Mouse (Mus musculus) hindbrain, embryonic 11.5 days (tissue): ENCODE data around the gene Camkmt. TPM values are rescaled to one million over a fixed set of nuclear protein-coding genes. Genes with fewer than 3 reads are reported as not detected.

Experiments
- ATAC-seq: fragments of 200-750 bp; cut with Nextera tagmentation; 2 replicates; pipeline ENCODE4 v1.8.0; 2017; ENCODE audit warnings: mild to moderate bottlenecking, moderate TSS enrichment, moderate library complexity; ENCODE audit not compliant: low FRiP score
- DNase-seq: peaks from one replicate; pipeline ENCODE4 v3.0.0-alpha.2; 2015; ENCODE audit warnings: low spot score
- H3K27ac ChIP-seq: fragments of 300-500 bp; sonication (generic); 2 replicates; pipeline ENCODE4 v1.5.1; 2014; ENCODE audit warnings: mild to moderate bottlenecking, low read depth, low read length
- H3K27me3 ChIP-seq: fragments of 300-500 bp; sonication (generic); 2 replicates; pipeline ENCODE4 v1.6.1; 2014; ENCODE audit warnings: mild to moderate bottlenecking, low read length, moderate library complexity, mixed read lengths; ENCODE audit not compliant: control insufficient read depth, insufficient read depth
- H3K36me3 ChIP-seq: fragments of 300-500 bp; sonication (generic); 2 replicates; pipeline ENCODE4 v1.6.1; 2014; ENCODE audit warnings: mild to moderate bottlenecking, low read length, moderate library complexity, mixed read lengths; ENCODE audit not compliant: control insufficient read depth, insufficient read depth
- H3K4me1 ChIP-seq: fragments of 300-500 bp; sonication (generic); replicated peaks from 2 replicates; pipeline ENCODE4 v1.6.1; 2014; ENCODE audit warnings: low read length, mixed read lengths; ENCODE audit not compliant: control insufficient read depth, insufficient read depth
- H3K4me2 ChIP-seq: fragments of 300-500 bp; sonication (generic); replicated peaks from 2 replicates; pipeline ENCODE4 v1.6.1; 2014; ENCODE audit warnings: mild to moderate bottlenecking, low read depth, low read length
- H3K4me3 ChIP-seq: fragments of 300-500 bp; sonication (generic); 2 replicates; pipeline ENCODE4 v1.5.1; 2014; ENCODE audit warnings: low read depth, low read length
- H3K9ac ChIP-seq: fragments of 300-500 bp; sonication (generic); 2 replicates; pipeline ENCODE4 v1.6.1; 2014; ENCODE audit warnings: low read depth, low read length
- H3K9me3 ChIP-seq: fragments of 300-500 bp; sonication (generic); 2 replicates; pipeline ENCODE4 v1.6.1; 2016; ENCODE audit warnings: low read length; ENCODE audit not compliant: control insufficient read depth
- WGBS: fragments of 180-500 bp; shearing (Covaris S2); extraction: QIAGEN DNeasy Blood & Tissue Kit; methylation state at CpG from one replicate; pipeline ENCODE4 v1.1.7; 2014; 5-methylcytosine and 5-hydroxymethylcytosine counted together
- polyA plus RNA-seq: library from polyadenylated mRNA; unstranded; fragments of >200 nt; fragmentation: Nextera tagmentation; extraction: Ambion mirVana; gene quantifications from 2 replicates; pipeline ENCODE4 v1.2.1, GENCODE M21; 2014

Gene Camkmt
- polyA plus RNA-seq, 1 experiment from 2014 or later: 16.7 TPM

- H3K27me3 ChIP-seq: no peaks in the 10 kb centered on the region
- peaks cover 9% of the 10 kb centered on the region for H3K36me3 ChIP-seq
- H3K4me3 ChIP-seq: no peak overlapping the region
- DNase-seq (no peak), ATAC-seq (no peak)
- H3K9ac ChIP-seq: no peak overlapping the region
- WGBS: 84% methylated on average over 7 of the region's 7 CpGs
- no peaks in the 10 kb centered on the region for H3K9me3 ChIP-seq
- no peak overlapping the region for H3K27ac ChIP-seq
- no peaks in the 10 kb centered on the region for H3K4me1 ChIP-seq
- H3K4me2 ChIP-seq: no peak overlapping the region
Observed at GRCm38 (mm10) chr17:85063560-85063959, 26.8 kb upstream of the Camkmt start.

GRCm38 (mm10) chr17:85067331-85067730, 23.0 kb upstream of the Camkmt start:
- no peak overlapping the region for H3K9ac ChIP-seq
- peaks cover 15% of the 10 kb centered on the region for H3K36me3 ChIP-seq
- 95% methylated on average over 7 of the region's 7 CpGs for WGBS

GRCm38 (mm10) chr17:85070658-85071057, 19.7 kb upstream of the Camkmt start:
- H3K4me2 ChIP-seq: no peak overlapping the region
- 89% methylated on average over 6 of the region's 6 CpGs for WGBS
- H3K27me3 ChIP-seq: no peaks in the 10 kb centered on the region
- H3K9me3 ChIP-seq: no peaks in the 10 kb centered on the region
- DNase-seq (no peak), ATAC-seq (no peak)
- no peak overlapping the region for H3K27ac ChIP-seq
- no peaks in the 10 kb centered on the region for H3K4me1 ChIP-seq
- no peak overlapping the region for H3K9ac ChIP-seq
- no peak overlapping the region for H3K4me3 ChIP-seq
- peaks cover 6% of the 10 kb centered on the region; the same call in 1 of the 2 replicates for H3K36me3 ChIP-seq

More at GRCm38 (mm10) chr17:85067331-85067730, 23.0 kb upstream of the Camkmt start:
- Histone ChIP-seq H3K27ac (no peak overlapping the region), H3K9me3 (no peaks in the 10 kb centered on the region), H3K27me3 (no peaks in the 10 kb centered on the region), H3K4me1 (no peaks in the 10 kb centered on the region), H3K4me2 (no peak overlapping the region), H3K4me3 (no peak overlapping the region)
- no peak for ATAC-seq
- DNase-seq: no peak

GRCm38 (mm10) chr17:85071088-85071775, 19.1 kb upstream of the Camkmt start:
- ATAC-seq (no peak), DNase-seq (no peak)
- Histone ChIP-seq H3K9me3 (no peaks in the 10 kb centered on the region), H3K27me3 (no peaks in the 10 kb centered on the region), H3K9ac (no peak overlapping the region), H3K4me3 (no peak overlapping the region), H3K27ac (no peak overlapping the region), H3K4me1 (no peaks in the 10 kb centered on the region), H3K36me3 (0 out of 2 replicates have a peak, but pooled peaks cover 6% of the 10 kb centered on the region), H3K4me2 (no peak overlapping the region)
- 95% methylated on average over 8 of the region's 8 CpGs for WGBS

- DNase-seq (peak; percentile 12), ATAC-seq (no peak)
- H3K27ac ChIP-seq: no peak overlapping the region
- no peaks in the 10 kb centered on the region for H3K9me3 ChIP-seq
- H3K36me3 ChIP-seq: 0 out of 2 replicates have a peak, but pooled peaks cover 6% of the 10 kb centered on the region
- no peak overlapping the region for H3K4me2 ChIP-seq
- H3K9ac ChIP-seq: no peak overlapping the region
- H3K4me3 ChIP-seq: no peak overlapping the region
- 47% methylated on average over 11 of the region's 11 CpGs for WGBS
- H3K4me1 ChIP-seq: no peaks in the 10 kb centered on the region
- no peaks in the 10 kb centered on the region for H3K27me3 ChIP-seq
Observed at GRCm38 (mm10) chr17:85072383-85072782, 18.0 kb upstream of the Camkmt start.

GRCm38 (mm10) chr17:85073214-85073613, 17.1 kb upstream of the Camkmt start:
- no peaks in the 10 kb centered on the region for H3K4me1 ChIP-seq
- DNase-seq (no peak), ATAC-seq (no peak)
- no peaks in the 10 kb centered on the region for H3K27me3 ChIP-seq
- no peak overlapping the region for H3K4me3 ChIP-seq
- H3K9me3 ChIP-seq: no peaks in the 10 kb centered on the region
- H3K27ac ChIP-seq: no peak overlapping the region
- WGBS: 75% methylated on average over 7 of the region's 7 CpGs
- H3K9ac ChIP-seq: no peak overlapping the region
- 0 out of 2 replicates have a peak, but pooled peaks cover 6% of the 10 kb centered on the region for H3K36me3 ChIP-seq
- no peak overlapping the region for H3K4me2 ChIP-seq

GRCm38 (mm10) chr17:85074083-85074482, 16.3 kb upstream of the Camkmt start:
- no peaks in the 10 kb centered on the region for H3K4me1 ChIP-seq
- no peak overlapping the region for H3K4me3 ChIP-seq
- H3K9me3 ChIP-seq: no peaks in the 10 kb centered on the region
- no peak for ATAC-seq
- H3K27me3 ChIP-seq: no peaks in the 10 kb centered on the region
- no peak overlapping the region for H3K9ac ChIP-seq
- 93% methylated on average over 4 of the region's 4 CpGs for WGBS
- no peak for DNase-seq
- no peak overlapping the region for H3K4me2 ChIP-seq
- no peak overlapping the region for H3K27ac ChIP-seq
- 0 out of 2 replicates have a peak, but pooled peaks cover 6% of the 10 kb centered on the region for H3K36me3 ChIP-seq

- Histone ChIP-seq H3K27me3 (no peaks in the 10 kb centered on the region), H3K4me2 (no peak overlapping the region), H3K36me3 (no peaks in the 10 kb centered on the region), H3K4me3 (no peak overlapping the region), H3K4me1 (no peaks in the 10 kb centered on the region), H3K9me3 (no peaks in the 10 kb centered on the region), H3K27ac (no peak overlapping the region), H3K9ac (no peak overlapping the region)
- DNase-seq: no peak
- ATAC-seq: no peak
- WGBS: 97% methylated on average over 3 of the region's 3 CpGs
Observed at GRCm38 (mm10) chr17:85079276-85079675, 11.1 kb upstream of the Camkmt start.

- no peak overlapping the region for H3K27ac ChIP-seq
- no peaks in the 10 kb centered on the region for H3K36me3 ChIP-seq
- no peaks in the 10 kb centered on the region for H3K27me3 ChIP-seq
- DNase-seq: no peak
- ATAC-seq: no peak
- H3K9me3 ChIP-seq: no peaks in the 10 kb centered on the region
- no peak overlapping the region for H3K9ac ChIP-seq
- no peaks in the 10 kb centered on the region for H3K4me1 ChIP-seq
- WGBS: 92% methylated on average over 11 of the region's 11 CpGs
- H3K4me2 ChIP-seq: no peak overlapping the region
- H3K4me3 ChIP-seq: no peak overlapping the region
Observed at GRCm38 (mm10) chr17:85080781-85081180, 9.6 kb upstream of the Camkmt start.
